Mouse (Mus musculus): Measurements from ENCODE around the gene Asic2. TPM values are rescaled to one million over a fixed set of nuclear protein-coding genes. Genes with fewer than 3 reads are reported as not detected.

The Asic2 gene
- total RNA-seq, 2 experiments from 2014 or later, result 2.6 to 4.8 TPM

DNA sequence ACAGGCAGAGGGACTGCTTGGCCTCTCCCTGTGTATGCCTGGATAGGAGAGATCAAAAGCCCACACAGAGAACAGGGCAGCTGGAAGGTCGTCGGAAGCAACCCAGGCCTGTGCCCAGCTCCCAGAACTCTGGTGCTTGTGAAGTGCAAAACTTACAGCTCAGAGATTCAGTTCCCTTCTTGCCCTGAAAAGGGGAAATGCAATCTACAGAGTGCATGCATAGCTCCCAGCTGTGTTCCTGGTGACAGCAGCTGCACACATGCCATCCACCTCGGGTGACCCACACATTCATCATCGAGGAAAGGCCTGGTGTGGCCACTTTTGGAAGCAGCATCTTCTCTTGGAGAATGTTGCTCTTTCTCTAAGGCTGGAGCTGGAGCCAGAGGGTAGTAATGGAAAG lies 13.9 kb downstream of the Asic2 start:
- no peak for DNase-seq

DNA sequence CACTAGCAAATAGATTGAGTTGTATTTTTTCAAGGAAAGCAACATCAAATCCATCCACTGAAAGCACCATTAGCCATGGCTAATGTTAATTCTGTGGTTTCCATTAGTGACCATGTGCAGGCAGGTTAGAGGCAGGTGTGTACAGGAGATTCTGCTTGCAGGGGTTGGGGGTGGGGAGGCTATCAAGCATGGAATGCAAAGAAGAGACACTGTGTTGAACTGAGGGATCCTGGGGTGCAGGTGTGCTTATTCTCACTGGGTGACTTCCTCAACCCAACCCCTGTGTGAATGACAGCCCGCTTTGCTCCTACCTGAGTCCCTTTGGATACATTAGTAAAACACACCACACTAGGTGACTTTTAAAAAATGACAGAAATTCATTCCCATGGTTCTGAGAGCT lies 20.2 kb downstream of the Asic2 start:
- no peak for DNase-seq

DNA sequence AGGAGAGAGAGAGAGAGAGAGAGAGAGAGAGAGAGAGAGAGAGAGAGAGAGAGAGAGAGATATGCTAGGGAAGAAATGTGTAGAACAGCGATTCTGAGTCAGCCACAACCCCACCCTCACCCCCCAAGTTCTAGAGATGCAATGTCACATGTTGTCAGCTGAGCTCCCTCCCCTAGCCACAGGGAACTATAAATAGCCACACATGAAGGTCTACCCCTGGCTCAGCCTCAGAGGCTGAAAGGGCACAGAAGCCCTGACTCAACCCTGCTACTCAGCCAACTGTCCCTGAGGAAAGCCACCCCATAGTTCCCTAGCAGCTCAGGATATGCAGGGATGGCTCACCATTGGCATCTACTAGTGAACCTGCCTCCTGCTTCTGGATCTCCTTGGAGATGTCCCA lies 26.1 kb downstream of the Asic2 start:
- DNase-seq, result peak; percentile 62

DNA sequence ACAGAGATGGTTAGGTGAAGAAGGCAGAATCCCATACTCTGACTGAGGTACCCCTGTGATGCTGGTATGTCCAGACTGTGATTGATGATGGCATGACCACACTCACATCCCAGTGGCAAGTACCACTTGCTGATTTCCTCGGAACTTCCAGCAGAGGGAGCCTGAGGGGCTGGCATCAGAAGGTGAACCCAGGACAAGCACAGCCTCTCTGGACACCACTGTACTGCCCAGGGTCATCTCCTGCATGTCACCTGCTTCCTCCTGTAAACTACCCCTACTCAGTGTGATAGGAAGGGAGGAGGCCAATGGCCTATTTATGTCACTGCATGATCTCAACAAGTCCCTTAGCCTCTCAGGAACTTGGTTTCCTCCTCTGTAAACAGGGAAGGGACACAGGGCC lies 27.3 kb downstream of the Asic2 start:
- DNase-seq, result peak; percentile 46

DNA sequence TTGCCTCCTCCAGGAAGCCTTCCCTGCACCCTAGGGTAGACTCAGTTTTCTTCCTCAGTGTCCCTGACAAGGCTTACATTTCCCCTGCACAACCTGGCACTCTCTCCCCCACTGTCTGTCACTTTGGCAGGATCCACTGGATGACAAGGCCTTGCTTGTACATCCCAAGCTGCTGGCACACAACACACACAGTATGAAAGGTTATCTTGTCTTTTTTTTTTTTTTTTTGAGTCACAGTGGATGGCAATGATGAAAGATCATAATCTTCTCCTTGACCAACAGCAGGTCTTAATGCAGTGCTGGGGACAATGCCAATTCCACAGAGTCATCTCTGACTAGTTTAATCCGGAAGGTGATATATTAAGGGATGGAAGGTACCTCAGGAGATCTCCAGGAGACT lies 30.7 kb downstream of the Asic2 start:
- DNase-seq, result peak; percentile 20

DNA sequence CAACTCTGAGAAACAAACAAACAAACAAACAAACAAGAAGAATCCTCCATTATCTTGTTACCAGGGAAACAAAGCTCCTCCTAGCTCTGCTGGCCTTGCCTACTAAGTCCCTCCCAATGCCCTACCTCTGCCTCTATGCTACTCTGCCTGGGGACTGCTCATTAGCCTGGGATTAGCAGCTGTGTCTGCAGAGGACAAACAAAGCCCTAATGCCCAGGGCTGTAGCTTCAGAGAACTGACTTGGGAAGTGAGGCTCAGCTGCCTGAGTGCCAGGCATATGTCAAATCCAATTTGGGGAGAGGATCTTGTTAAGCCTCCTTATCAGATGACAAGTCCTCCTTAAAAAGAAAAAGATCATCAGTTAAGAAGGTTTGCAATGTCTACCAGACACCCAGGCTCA lies 41.9 kb downstream of the Asic2 start:
- no peak for DNase-seq

DNA sequence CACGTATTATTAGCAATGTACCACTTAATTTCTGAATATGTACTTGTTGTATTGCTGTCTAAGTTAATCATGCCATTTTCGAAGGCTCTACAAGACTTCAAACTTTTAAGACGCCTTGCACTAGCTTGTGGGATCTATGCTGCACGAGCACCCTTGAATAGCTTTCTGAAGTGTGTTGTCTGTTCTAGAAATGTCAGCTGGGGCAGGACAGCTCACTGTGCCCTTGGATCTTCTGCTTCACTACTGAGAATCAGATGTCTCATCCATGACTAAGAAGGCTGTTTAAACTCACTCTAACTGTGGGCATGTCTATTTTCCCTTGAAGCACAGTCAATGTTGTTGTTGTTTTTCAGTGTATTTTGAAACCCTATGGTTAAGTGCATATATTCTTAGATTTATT lies 44.6 kb downstream of the Asic2 start:
- no peak for DNase-seq

DNA sequence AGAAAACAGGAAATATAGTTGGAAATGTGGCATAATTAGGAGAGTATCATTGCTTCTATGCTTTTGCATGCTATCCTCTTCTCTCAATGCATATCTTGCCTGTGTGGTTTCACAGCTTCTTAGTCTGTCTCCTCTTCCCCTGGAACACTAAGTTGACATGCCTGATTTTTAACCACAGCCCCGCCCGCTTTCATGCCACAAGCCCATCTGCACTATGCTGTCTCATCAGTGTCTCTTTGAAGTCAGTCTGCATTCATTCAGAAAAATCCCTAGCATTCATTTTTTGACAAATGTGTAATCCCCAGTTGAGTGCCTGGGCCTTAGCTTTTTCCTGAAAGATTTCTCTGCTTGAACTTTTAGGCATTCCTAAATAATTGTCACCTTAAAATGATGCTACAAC lies 45.2 kb downstream of the Asic2 start:
- DNase-seq, result no peak

DNA sequence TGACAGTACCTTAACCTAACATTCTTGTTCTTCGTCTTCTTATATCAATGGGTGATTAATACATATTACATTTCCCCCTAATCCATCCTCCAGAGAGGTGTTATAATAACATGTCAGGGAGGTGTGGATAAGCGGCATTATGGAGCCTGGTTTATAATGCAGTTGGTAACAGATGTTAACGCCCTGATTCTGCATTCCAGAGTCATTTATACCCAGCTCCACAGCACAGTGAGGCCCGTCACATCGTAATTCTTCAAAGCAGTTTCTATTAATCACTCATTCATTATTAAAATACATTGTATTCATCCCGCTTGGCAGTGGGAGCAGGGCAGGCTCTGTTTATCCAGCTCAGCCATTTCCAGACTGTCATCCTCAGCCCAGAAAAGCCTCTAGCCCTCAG lies 52.8 kb downstream of the Asic2 start:
- no peak for DNase-seq

DNA sequence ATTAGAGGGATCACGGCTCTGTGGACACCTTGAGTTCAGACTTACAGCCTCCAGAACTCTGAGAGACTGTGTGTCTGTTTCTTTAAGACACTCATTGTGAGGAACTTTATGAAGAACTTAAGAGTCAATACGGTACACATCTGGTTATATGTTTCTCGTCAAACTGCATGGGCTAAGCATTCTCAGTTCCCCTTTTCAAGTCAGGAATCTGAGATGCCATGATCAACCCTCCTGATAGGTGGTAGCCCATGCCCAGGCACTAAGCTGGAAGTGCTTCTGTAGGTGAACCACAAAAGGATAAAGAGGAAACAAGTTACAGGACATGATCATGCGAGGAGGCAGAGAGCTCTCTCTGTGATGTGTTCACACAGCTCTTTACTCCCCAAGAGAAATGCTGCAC lies 55.2 kb downstream of the Asic2 start:
- no peak for DNase-seq

DNA sequence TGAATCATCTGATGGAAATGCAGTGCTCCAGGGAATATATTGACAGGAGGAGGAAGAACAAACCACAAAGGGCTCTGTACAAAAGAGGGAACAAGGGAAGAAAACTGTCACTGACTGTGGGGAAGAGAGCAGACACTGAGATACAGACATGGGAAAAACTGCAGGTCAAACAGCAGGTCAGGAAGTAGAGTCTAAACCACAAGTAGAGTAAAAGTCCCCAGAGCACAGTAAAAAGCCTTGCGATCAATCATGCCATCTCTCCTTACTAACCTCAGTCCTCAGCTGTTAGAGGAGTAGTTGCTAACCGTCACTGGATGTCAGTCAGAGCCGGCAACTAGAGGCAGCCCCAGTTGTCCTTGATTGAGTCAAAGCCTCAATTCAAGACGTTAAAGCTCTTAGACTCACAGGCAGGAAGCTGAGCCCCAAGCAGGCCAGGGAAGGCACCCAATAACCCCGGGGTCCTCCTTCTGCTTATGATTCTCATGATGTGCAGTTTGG lies 58.8 kb downstream of the Asic2 start:
- DNase-seq, result no peak

DNA sequence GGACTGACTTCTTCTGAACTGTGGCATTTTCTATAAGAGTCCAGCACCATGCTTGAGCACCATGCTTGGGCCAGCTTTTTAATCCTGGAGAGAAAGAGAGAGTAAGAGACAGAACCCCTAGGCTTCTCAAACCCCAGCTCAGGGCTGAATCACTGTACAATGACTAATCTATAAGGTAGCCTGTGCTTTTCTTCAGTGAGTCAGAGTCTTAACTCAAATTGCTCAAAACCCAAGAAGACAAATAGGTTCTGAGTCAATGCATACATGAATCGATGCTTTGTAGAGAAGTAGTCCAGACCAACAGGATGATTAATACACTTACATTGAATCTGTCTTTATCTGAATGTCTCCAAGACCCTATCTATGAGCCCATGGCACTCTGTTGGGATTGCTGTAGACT lies 59.5 kb downstream of the Asic2 start:
- no peak for DNase-seq

DNA sequence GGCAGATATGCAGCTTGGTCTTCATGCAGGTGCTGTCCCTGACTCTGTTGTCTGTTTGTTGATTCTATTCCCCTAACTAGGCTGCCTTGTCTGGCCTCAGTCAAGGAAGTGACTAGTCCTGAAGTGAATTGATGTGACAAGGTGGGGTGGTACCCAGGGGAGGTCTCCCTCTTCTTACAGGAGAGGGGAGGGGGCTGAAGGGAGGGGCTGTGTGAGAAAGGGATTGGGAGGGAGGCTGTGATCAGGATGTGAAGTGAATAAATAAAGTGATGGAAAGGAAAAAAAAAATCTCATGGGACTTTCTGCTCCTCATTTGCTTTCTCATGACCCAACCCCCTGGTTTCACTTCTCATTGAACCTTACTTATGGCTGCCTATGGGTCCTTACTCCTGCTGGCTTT lies 65.9 kb downstream of the Asic2 start:
- no peak for DNase-seq

DNA sequence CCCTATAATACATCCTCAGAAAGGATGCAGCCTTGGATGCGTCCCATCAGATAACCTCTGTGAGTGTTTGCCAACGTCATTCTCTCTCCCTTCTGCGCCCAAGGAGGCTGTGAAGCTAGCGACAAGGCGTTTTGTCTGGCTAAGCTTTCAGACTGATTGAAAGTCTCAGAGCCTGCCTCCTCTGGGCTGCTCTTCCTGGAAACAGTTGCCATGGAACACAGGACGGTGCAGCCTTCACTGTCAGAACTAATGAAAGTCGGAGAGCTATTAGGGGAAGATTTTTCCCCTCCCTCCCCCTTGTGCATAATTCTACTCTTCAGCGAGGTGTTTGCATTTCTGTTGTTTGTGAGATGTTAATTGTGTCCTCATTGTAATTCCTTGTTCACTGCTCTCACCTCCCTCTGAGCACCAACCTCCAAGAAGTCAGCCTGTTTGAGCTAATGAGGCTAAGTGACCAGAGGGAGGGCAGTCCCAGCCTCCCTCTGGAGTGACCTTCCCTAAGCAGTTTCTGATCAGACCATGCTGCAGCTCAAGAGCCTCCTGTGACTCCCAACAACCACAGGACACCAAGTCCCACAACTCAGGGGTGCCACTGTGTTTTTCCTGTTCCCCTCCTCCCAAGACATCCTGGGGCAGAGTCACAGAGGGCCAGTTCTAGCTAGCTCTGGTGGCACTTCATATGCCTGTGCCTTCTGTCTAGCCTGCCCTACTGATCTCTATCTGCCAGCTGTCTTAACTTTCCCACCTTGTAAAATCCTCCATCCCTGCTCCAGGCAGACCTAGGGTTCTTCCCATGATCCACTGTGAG lies 70.5 kb downstream of the Asic2 start:
- DNase-seq, result peak; percentile 48

DNA sequence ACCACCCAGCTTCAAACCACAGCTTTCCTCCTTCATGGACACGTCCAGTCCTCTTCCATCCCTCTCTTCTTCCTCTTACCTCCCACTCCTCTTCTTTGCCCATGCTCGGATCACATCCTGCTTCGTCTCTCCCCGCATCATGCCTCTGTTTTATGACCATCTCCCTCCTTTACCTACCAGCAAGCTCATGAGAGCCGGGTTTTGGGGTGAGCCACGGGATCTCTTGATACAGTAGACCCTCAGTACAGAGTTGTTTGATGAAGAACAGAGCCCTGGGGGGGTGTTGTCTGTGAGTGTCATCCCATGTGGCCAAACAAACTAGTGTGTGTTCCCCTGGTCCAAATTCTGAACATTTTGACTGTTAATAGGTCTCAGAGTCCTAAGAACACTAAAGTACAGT lies 71.7 kb downstream of the Asic2 start:
- no peak for DNase-seq

DNA sequence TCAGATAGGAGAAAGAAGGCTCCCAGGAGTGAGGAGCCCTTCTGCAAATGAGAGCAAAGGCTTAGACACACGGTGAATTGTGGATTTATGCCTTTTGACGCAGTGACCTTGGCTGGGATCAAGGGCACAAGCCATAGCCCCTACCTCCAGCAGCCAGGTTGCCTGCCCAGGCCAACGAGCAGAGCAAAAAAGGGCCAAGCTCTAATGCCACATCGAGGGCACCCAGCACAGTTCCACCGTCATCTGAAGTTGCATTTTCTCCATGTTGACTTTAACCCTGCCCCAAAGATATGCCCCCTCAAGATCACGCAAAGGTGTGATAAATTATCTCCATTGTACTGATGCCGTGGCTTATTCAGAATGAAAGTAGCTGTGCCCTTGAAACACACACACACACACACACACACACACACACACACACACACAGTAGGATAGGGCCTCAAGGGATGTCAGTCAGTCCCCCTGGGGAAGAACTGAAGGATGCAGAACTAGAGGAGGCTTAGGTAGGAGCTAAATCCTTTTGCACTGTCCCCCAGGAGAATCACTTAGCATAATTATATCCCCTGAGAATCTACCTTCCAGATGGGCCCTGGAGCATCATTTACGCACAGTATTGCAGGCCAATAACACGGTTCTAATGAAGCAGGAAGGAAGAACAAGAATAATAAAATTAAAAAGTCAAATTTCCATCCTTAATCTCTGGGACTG lies 96.6 kb downstream of the Asic2 start:
- peak; percentile 14 for DNase-seq

DNA sequence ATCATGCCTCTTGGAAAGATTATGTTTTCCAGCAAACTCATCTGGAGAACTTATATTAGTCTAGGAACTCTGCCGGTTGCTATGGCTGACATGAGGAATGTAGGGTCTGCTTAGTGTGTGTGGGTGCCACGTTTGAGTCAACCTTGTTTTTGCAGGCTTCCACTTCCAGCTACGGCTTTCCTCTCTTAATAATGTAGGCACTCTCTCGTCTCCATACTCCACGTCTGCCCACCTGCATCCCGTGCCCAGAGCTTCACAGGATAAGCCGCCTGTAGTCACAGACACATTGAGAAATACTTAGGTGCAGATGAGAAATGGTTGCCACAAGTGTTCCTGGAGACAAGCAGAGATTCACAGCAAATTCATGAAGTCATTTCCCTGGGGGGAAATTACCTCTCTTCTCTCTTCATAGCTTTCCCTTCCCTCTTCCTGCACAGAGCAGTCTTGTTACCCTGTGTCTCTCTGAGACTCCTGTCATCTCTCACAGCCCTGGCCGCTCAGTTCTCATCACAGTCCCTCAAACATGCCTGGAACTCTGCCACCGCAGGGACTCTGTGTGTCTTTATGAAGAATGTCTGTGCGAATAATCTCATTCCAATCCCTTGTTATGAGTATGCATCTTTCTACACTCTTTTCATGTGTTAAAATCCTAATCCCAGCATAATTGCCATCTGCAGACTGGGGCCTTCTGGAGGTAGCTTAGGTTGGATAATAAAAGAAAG lies 102.4 kb downstream of the Asic2 start:
- no peak for DNase-seq

DNA sequence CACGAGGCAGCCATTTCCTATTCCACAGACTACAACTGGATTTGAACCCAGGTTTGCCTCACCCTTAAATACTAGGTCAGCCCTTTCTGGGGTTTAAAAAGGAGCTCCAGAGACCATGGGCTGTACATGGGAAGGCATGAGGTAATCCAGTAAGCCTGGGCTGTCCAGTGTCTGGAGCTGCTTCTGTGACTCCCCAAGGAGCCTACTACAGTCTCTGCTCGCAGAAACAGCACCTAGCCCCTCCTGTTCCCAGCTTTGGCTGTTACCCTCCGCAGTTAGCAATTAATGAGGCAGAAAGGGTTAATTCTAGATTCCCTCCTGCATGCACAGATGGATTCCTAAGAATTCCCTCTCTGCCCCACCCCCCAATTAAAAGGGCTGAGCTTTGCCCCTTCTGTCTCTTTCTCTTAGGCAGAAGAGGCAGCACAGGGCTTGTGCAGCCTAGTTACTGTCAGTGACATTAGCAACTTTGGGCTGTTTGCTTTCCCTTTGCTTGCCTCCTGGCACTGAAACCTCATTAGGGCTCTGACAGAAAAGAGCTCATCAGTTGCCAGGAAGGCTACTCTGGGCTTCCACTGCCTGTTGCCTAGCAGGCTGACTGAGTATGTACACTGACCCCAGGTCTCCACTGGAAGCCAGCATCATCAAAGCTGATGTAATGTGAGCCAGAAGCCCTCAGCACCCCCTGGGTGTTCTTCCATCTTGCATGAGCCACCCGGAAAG lies 107.8 kb downstream of the Asic2 start, which contains the start of gene 5530401A14Rik:
Gene 5530401A14Rik (plus strand): TSS at position 424 of the 723 bp plus-strand sequence.
- no peak for DNase-seq

DNA sequence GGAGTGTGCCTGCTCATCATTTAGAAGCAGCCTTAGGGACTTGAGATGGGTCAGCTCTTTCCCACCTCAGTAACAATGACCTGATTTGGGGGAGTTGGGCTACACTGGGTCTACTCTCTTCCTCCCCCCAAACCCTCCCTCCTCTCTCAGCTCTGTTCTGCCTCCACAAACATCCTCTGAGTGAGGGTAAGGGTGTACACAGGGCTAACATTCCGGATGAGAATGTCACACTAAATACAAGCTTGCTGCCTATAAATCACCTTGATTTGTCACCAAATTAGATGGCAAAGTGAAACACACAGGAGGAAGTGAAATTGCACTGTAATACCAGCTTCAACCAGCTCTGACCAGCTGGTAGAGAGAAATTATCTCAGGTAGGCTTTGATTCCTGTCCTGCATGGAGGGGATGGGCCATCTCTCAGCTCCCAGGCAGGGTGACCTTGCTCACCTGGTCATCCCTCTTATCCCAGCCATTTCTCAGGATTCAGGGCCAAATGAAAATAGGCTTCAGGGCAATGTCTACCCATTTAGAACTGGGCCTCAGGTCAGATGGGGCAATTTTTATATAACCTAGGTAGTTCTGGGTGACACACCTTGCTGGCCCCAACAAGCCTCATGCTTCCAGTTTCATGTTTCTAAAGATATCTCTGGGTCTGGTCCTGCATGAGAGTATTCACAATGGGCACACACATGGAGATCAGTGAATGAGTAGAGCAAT lies 120.3 kb downstream of the Asic2 start:
- no peak for DNase-seq

DNA sequence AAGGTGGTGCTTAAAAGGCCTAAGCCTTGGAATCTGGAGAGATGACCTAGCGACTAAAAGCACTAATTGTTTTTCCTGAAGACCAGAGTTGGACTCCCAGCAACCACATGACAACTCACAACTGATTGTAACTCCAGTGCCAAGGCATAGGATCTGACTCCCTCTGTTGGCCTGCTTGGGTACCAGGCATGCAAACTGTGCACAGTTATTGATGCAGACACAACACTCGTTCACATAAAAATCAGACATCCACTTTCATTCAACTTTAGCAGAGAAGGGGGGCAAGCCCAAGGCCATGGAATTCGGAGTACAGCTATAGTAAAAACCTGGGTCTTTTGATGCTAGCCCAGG lies 122.6 kb downstream of the Asic2 start:
- DNase-seq, result no peak

DNA sequence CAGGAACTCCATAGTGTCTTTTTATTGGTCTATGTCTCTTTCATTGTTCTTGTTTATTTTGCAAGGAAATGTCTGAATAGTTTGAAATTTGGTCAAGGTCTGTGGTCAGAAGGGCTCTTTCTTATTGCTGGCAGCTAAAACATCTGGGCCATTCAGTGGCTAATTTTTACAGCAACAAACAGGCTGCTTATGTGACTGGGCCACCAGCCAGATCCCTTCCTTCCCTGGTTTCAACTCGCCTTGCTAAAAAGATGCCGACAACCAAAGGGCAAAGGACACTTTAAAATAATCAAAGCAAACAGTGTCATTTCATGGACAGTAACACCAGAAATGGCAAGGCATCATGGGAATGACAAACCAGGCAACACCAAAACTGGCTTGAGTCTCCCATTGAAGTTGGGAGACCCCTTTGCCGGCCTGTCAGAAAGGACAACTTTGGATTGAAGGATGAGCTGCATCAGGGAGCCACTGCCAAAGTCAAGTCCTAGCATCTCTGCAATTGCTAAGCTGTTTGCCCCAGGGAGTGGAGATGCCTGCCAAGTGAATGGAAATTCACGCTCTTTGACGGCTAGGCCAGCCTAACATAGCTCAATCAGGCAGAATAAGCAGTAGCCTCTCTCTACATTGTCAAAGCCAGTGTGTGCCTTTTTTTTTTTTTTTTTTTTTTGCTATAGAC lies 123.1 kb downstream of the Asic2 start:
- peak; percentile 34 for DNase-seq

Data from adrenal gland, postnatal 10 days (tissue).